Mouse (Mus musculus): ENCODE measurements around the gene Cwc22. TPM values are rescaled to one million over a fixed set of nuclear protein-coding genes. Genes with fewer than 3 reads are reported as not detected.

Gene Cwc22
- total RNA-seq, 2 experiments from 2014 or later: 51.7 to 118 TPM

Other genes with a start within 250 kb of the Cwc22 start
- gene Zfp385b, start 126.7 kb downstream of the Cwc22 start, total RNA-seq (2014; fragmentation: Nextera tagmentation): not detected in 2 replicates
- gene Zfp385b, start 126.7 kb downstream of the Cwc22 start, total RNA-seq (2017): not detected in 2 replicates

All from granulocyte monocyte progenitor cell, adult 5-6 weeks (primary cell).